Mouse (Mus musculus): Measurements from ENCODE around the gene Snrnp70. TPM values are rescaled to one million over a fixed set of nuclear protein-coding genes. Genes with fewer than 3 reads are reported as not detected.

The Snrnp70 gene
- total RNA-seq (2015) = 69.6 and 94.3 TPM in 2 replicates
- total RNA-seq (2017) = 261 and 320 TPM in 2 replicates

GRCm38 (mm10) chr7:45395578-45396336 lies at the start of gene Snrnp70:
Gene Snrnp70, minus strand, starts transcription at chr7:45395742.
- peak; percentile 92 for ATAC-seq (ENCODE audit: poor library complexity, severe bottlenecking)

DNA sequence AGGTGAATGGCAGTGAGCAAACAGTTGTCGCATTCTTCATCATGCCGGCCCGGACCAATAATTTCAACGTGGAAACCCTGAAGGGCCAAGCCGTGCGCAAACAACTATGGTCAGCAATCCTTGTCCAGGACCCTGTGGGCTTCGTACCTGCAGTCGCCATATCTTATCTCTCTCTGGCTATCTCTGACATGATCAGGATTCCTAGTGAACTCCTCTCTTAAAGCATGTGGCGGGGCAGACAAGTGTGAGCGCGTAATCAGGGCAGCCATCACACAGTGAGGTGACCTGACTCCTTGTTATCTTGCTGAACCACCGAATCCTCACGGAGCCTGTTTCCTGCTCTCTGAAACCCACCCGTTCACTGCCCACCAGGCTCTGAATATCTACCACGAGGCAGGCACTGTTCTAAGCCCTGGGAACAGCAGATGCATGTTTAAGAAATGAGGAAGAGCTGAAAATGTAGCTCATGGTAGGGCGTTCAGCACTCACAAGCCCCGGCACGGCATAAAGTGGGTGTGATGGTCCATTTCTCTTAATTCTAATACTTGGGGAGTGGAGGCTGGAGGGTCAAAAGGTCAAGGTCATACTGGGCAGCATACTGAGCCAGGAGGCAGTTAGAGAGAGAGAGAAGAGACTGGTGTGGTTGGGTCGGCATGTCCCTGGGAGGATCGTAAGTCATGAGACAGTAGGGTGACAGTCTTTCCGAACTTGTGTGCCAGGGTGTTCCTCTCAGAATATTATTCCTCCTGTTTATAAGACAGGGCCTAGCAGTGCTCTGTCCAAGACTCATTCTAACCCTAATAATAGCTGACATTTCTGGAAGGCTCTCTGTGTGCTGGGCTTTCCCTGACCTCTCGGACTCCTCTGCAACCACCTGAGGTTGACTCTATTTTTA lies 48.2 kb upstream of the Snrnp70 start:
- no peak for ATAC-seq (ENCODE audit: poor library complexity, severe bottlenecking)

GRCm38 (mm10) chr7:45437521-45438276 lies 42.2 kb upstream of the Snrnp70 start, which contains the start of gene Ruvbl2:
Gene Ruvbl2, minus strand, starts transcription at chr7:45438096.
- no peak for ATAC-seq (ENCODE audit: poor library complexity, severe bottlenecking)

GRCm38 (mm10) chr7:45437046-45437445 lies 41.5 kb upstream of the Snrnp70 start:
- no peak for ATAC-seq (ENCODE audit: poor library complexity, severe bottlenecking)

- ATAC-seq (ENCODE audit: poor library complexity, severe bottlenecking) = no peak
Measured at GRCm38 (mm10) chr7:45436444-45436843, 40.9 kb upstream of the Snrnp70 start.

- ATAC-seq (ENCODE audit: poor library complexity, severe bottlenecking) = no peak
Measured at GRCm38 (mm10) chr7:45435038-45435437, 39.5 kb upstream of the Snrnp70 start.

- ATAC-seq (ENCODE audit: poor library complexity, severe bottlenecking) = peak; percentile 93
Measured at GRCm38 (mm10) chr7:45434203-45435015, 38.9 kb upstream of the Snrnp70 start, which contains the start of gene Gys1. Gene Gys1, plus strand, starts transcription at chr7:45434844.

- ATAC-seq (ENCODE audit: poor library complexity, severe bottlenecking) = no peak
Measured at GRCm38 (mm10) chr7:45433835-45434202, 38.3 kb upstream of the Snrnp70 start.

- ATAC-seq (ENCODE audit: poor library complexity, severe bottlenecking) = no peak
Measured at GRCm38 (mm10) chr7:45426556-45426955, 31.0 kb upstream of the Snrnp70 start.

GRCm38 (mm10) chr7:45421194-45421593 lies 25.7 kb upstream of the Snrnp70 start:
- ATAC-seq (ENCODE audit: poor library complexity, severe bottlenecking) = no peak

GRCm38 (mm10) chr7:45420615-45420919 lies 25.0 kb upstream of the Snrnp70 start, which contains the start of gene Lhb:
Gene Lhb, plus strand, starts transcription at chr7:45420820.
- ATAC-seq (ENCODE audit: poor library complexity, severe bottlenecking) = no peak

DNA sequence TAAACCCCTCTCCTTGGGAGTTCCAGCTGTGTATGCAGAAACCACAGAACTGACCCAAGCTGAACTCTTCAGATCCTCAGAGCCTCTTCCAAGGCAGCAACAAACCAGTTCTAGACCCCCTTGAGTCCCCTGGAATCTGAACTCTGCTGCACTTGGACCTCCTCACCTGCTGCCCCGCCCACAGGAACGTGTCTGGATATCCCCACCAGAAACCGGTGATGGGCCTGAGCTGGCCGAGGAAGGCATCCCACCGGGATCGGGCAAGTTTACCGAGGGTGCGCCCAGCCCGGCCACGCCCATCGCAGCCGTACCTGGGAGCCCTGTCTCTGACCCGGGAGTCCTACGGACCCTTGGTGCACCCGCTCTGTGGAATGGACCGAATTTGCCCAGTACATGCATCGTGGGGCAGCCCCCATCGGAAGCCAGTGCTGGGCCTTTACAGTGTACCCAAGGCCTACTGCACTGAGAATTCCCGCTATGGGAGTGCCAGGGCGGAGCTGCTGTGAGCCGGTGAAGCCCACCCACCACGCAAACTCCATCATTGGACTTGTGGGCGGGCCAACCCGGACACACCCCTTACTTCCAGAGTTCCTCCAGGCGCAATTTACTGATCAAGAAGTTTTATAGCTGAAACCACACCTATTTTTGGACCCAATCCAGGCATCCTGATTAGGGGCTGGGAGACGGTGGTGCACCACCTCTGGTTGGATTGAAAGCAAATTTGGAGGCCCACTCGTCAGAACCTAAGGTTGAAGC lies 24.5 kb upstream of the Snrnp70 start:
- no peak for ATAC-seq (ENCODE audit: poor library complexity, severe bottlenecking)

GRCm38 (mm10) chr7:45417962-45418492 lies 22.5 kb upstream of the Snrnp70 start:
- ATAC-seq (ENCODE audit: poor library complexity, severe bottlenecking) = no peak

DNA sequence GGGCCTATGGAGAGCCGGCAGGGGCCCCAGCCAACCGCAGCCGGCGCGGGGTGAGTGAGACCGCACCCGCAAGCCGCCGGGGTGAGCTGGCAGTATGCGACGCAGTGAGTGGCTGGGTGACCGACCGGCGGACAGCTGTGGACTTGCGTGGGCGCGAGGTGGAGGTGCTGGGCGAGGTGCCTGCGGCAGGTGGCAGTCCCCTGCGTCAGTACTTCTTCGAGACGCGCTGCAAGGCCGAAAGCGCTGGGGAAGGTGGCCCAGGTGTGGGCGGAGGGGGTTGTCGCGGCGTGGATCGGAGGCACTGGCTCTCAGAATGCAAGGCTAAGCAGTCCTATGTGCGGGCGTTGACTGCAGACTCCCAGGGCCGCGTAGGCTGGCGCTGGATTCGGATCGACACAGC lies 20.1 kb upstream of the Snrnp70 start:
- no peak for ATAC-seq (ENCODE audit: poor library complexity, severe bottlenecking)

- no peak for ATAC-seq (ENCODE audit: poor library complexity, severe bottlenecking)
Measured at GRCm38 (mm10) chr7:45414740-45415224, 19.2 kb upstream of the Snrnp70 start.

DNA sequence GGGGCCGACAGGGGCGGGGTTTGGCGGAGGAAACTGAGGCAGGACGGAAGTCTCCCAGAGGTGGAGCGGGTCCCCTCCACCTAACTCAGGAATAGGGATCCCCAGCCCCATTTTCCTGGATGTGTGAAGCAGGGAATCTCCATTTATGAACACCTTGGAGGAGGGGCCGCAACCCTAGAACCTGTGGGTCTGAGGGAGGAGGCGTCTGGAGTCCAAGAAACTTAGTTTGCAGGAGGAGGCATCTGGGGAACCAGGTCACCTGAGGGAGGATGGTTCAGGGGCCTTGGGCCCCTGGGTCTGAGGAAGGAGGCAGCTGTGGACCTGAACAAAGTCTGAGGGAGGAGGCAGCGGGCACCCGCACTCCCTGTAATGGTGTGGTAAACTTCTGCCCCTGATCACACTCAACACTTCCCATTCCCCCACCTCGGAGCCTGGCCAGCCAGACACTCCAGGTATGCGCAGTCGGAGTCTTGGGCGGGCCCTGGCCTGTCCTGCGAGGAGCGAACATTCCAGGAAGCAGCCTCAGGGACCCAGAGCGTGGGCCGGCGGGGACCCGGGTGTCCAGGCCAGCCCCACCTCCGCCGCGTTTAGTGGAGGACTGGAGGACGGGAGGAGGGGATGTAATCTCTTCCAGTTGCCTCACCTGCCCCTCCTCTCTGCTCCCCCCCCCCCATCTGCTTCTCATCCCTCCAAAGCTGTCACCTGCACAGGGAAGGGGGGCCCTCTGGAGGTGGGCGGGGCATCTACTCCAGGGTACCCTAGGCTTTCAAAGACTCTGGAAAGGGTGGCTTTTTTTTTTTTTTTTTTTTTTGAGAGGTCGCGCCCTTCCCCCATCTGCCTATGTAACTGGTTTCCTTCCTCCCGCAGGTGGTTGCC lies 18.6 kb upstream of the Snrnp70 start:
- ATAC-seq (ENCODE audit: poor library complexity, severe bottlenecking) = peak; percentile 31

- no peak for ATAC-seq (ENCODE audit: poor library complexity, severe bottlenecking)
Measured at GRCm38 (mm10) chr7:45413113-45413863, 17.7 kb upstream of the Snrnp70 start, which contains the start of gene Ntf5. Gene Ntf5, plus strand, starts transcription at chr7:45413695.
